Mouse (Mus musculus) cerebellum, adult 2 months (tissue): ENCODE data around the gene Defb45.

Experiments
- CTCF ChIP-seq: fragments of 200-500 bp; IDR thresholded peaks from 2 replicates; pipeline ENCODE4 v1.5.1; 2011; ENCODE audit warnings: low read depth, mild to moderate bottlenecking, control low read depth, low read length, moderate library complexity, borderline replicate concordance; ENCODE audit not compliant: insufficient read depth
- POLR2A ChIP-seq: fragments of 200-500 bp; IDR thresholded peaks from 2 replicates; pipeline ENCODE4 v1.6.1; 2011; ENCODE audit warnings: low read length, control low read depth, borderline replicate concordance; ENCODE audit not compliant: insufficient read depth

GRCm38 (mm10) chr2:152638865-152639264 lies 39.7 kb upstream of the Defb45 start:
- no peak for TF ChIP-seq CTCF
- TF ChIP-seq POLR2A, result no peak
